ENCODE assay signal across 9 mouse cellular contexts in genomic region chr15:85687630-85688410, GRCm38 (mm10). TPM values are rescaled to one million over a fixed set of nuclear protein-coding genes. Genes with fewer than 3 reads are reported as not detected.
DNase-seq lines count a peak whose midpoint lies in the region; ATAC-seq lines count a peak whose summit lies in the region.
"Had no signal": no experiment of that assay in that cellular context is flagged by ENCODE, and none has a peak within 500 bp of the region (broad histone marks: within the 10 kb centered on the region; RNA-seq: fewer than 3 reads in every experiment).

No protein-coding gene starts in this region.

- no peaks in the 10 kb centered on the region for H3K9me3 ChIP-seq in heart, embryonic 14.5 days (ENCODE audit: control insufficient read depth, low read length)
- H3K9me3 ChIP-seq in embryonic facial prominence, embryonic 14.5 days (ENCODE audit: control insufficient read depth, low read length), result no peaks in the 10 kb centered on the region
- no peaks in the 10 kb centered on the region for H3K9me3 ChIP-seq in limb, embryonic 15.5 days
- H3K9me3 ChIP-seq: megakaryocyte, embryonic 14.5 days had no signal

- no peak for ATAC-seq in heart, embryonic 14.5 days (ENCODE audit: insufficient number of reproducible peaks, insufficient read depth, low FRiP score, low read depth)
- ATAC-seq in embryonic facial prominence, embryonic 14.5 days (ENCODE audit: low read depth), result peak; percentile 11; the same call in 1 of the 2 replicates
- ATAC-seq in limb, embryonic 15.5 days (ENCODE audit: insufficient number of reproducible peaks, low FRiP score, low TSS enrichment, low read depth), result no peak
- ATAC-seq: inflammation-experienced regulatory T-cells, adult 6 months had no signal

- H3K4me3 ChIP-seq in heart, embryonic 14.5 days (ENCODE audit: control insufficient read depth in 1 of 2, insufficient read depth in 1 of 2, low read depth in 1 of 2, low read length in 2 of 2), result no peak overlapping the region
- H3K4me3 ChIP-seq in embryonic facial prominence, embryonic 14.5 days (ENCODE audit: low read depth, low read length), result no peak overlapping the region
- no peak overlapping the region for H3K4me3 ChIP-seq in limb, embryonic 15.5 days
- H3K4me3 ChIP-seq: megakaryocyte, embryonic 14.5 days had no signal

- no peaks in the 10 kb centered on the region for H3K27me3 ChIP-seq in heart, embryonic 14.5 days (ENCODE audit: control insufficient read depth, insufficient read depth, low read length)
- no peaks in the 10 kb centered on the region for H3K27me3 ChIP-seq in embryonic facial prominence, embryonic 14.5 days (replicated peaks; ENCODE audit: control insufficient read depth, insufficient read depth, low read length)
- H3K27me3 ChIP-seq in limb, embryonic 15.5 days, result no peaks in the 10 kb centered on the region

- no peak overlapping the region for H3K4me2 ChIP-seq in heart, embryonic 14.5 days (ENCODE audit: low read length)
- peak overlapping the region; percentile 25 for H3K4me2 ChIP-seq in embryonic facial prominence, embryonic 14.5 days (ENCODE audit: low read depth, low read length)
- H3K4me2 ChIP-seq in limb, embryonic 15.5 days, result peak overlapping the region; percentile 20; the same call in 1 of the 2 replicates

- peaks cover 7 to 12% of the 10 kb centered on the region in 2 experiments; a peak in 3 of 4 replicates for H3K4me1 ChIP-seq in heart, embryonic 14.5 days (ENCODE audit: control insufficient read depth in 2 of 2, insufficient read depth in 2 of 2, low read length in 2 of 2)
- H3K4me1 ChIP-seq in embryonic facial prominence, embryonic 14.5 days (ENCODE audit: control insufficient read depth, insufficient read depth, low read length), result peaks cover 27% of the 10 kb centered on the region
- H3K4me1 ChIP-seq in limb, embryonic 15.5 days, result peaks cover 76% of the 10 kb centered on the region
- H3K4me1 ChIP-seq: megakaryocyte, embryonic 14.5 days had no signal

- peak overlapping the region; percentile 59 to 75; a peak in 3 of 4 replicates for H3K27ac ChIP-seq in heart, embryonic 14.5 days (replicated peaks in 1 of 2; ENCODE audit: control insufficient read depth in 1 of 2, insufficient read depth in 1 of 2, low read depth in 2 of 2, low read length in 2 of 2)
- H3K27ac ChIP-seq in embryonic facial prominence, embryonic 14.5 days (replicated peaks; ENCODE audit: low read depth, low read length), result peak overlapping the region; percentile 97
- H3K27ac ChIP-seq in limb, embryonic 15.5 days, result peak overlapping the region; percentile 92

- no peak for DNase-seq in heart, postnatal 4 days
- DNase-seq in NIH3T3 (ENCODE audit: low read depth), result peak; percentile 54
- peak; percentile 79 for DNase-seq in embryonic facial prominence, embryonic 14.5 days (ENCODE audit: low spot score)
- no peak for DNase-seq in urinary bladder, postnatal 14 days (ENCODE audit: low spot score)
- no peak for DNase-seq in thymus, postnatal 36 days

- no peak overlapping the region for H3K9ac ChIP-seq in heart, embryonic 14.5 days (ENCODE audit: low read length)
- peak overlapping the region; percentile 49 for H3K9ac ChIP-seq in embryonic facial prominence, embryonic 14.5 days (ENCODE audit: low read depth, low read length)
- no peak overlapping the region for H3K9ac ChIP-seq in limb, embryonic 15.5 days

- 68% methylated on average over 15 of the region's 15 CpGs for WGBS in heart, embryonic 14.5 days
- WGBS in embryonic facial prominence, embryonic 14.5 days, result 59% methylated on average over 15 of the region's 15 CpGs
- WGBS in limb, embryonic 15.5 days, result 67% methylated on average over 15 of the region's 15 CpGs

- H3K36me3 ChIP-seq in heart, embryonic 14.5 days (ENCODE audit: control insufficient read depth, insufficient read depth, low read length), result peaks cover 65% of the 10 kb centered on the region
- H3K36me3 ChIP-seq in embryonic facial prominence, embryonic 14.5 days (ENCODE audit: control insufficient read depth, insufficient read depth, low read length), result peaks cover 76% of the 10 kb centered on the region
- H3K36me3 ChIP-seq in limb, embryonic 15.5 days, result peaks cover 78% of the 10 kb centered on the region

RNA-seq across cellular contexts. Expression of gene Ppara, which starts 47.0 kb away (rescaled TPM):
- polyA plus RNA-seq in heart, embryonic 14.5 days (2014; fragmentation: Nextera tagmentation; extraction: Ambion mirVana), result 8.8 and 10.6 TPM in 2 replicates
- total RNA-seq in heart, postnatal 4 days (2021), result 10 to 100 TPM; 24.0 to 29.6 TPM
- 3.5 and 6.0 TPM in 2 replicates for polyA plus RNA-seq in embryonic facial prominence, embryonic 14.5 days (2014; fragmentation: Nextera tagmentation; extraction: Ambion mirVana)
- polyA plus RNA-seq in limb, embryonic 15.5 days (2015; fragmentation: Nextera tagmentation; extraction: Ambion mirVana), result 1.7 and 4.8 TPM in 2 replicates
- polyA plus RNA-seq: inflammation-experienced regulatory T-cells, adult 6 months had no signal

Comparison
In these comparisons a context has a peak if more than half of its experiments do, and no peak if none do; other contexts are left out.
1. DNase-seq: peak in NIH3T3 (single experiment) and embryonic facial prominence, embryonic 14.5 days (single experiment); none in heart, postnatal 4 days (single experiment), urinary bladder, postnatal 14 days (single experiment) and thymus, postnatal 36 days (0 of 2).
2. Peak in every context shown above with its lines, with median percentiles within 50 percentile points of each other: H3K27ac ChIP-seq.